29 mouse cellular contexts compared by ENCODE assay signal in the genomic region with DNA sequence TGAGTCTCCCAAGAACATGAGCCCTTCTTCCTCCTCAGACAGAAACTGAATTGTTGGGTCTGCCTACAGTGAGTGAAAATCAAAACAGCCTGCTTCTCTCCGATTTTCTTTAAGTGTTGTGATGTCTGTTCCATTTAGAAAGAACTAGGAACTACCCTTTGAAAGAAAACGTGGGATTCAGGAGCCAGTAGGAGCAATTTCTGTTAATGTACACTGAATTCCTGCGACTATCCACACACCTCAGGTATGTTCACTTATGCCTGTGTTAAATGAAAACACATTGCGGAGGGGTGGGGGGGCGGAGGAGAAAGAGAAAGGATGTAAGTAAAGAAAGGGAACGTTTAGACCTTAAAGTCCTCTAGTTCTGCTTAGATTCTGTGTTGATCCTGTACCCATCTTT.
DNase-seq lines count a peak whose midpoint lies in the region; ATAC-seq and TF ChIP-seq lines count a peak whose summit lies in the region.
"Had no signal": no experiment of that assay in that cellular context is flagged by ENCODE, and none has a peak within 500 bp of the region (broad histone marks: within the 10 kb centered on the region; RNA-seq: fewer than 3 reads in every experiment).

No protein-coding gene starts in this region.

- ATAC-seq in embryonic facial prominence, embryonic 11.5 days (replicated peaks; ENCODE audit: insufficient number of reproducible peaks, low FRiP score, low TSS enrichment, low read depth): no peak
- no peak for ATAC-seq in midbrain, embryonic 11.5 days (ENCODE audit: low FRiP score)
- no peak for ATAC-seq in midbrain, postnatal 0 days (ENCODE audit: low FRiP score)
- ATAC-seq: activated CD4-positive, CD25-positive, alpha-beta regulatory T cell, adult 4 months; CD4-positive, CD25-positive, alpha-beta regulatory T cell, adult 4 months; forebrain, embryonic 14.5 days; forebrain, embryonic 16.5 days; Patski had no signal

- H3K4me1 ChIP-seq in embryonic facial prominence, embryonic 11.5 days (ENCODE audit: control insufficient read depth, insufficient read depth, low read length): no peaks in the 10 kb centered on the region
- H3K4me1 ChIP-seq in embryonic facial prominence, embryonic 10.5 days: no peaks in the 10 kb centered on the region
- no peaks in the 10 kb centered on the region for H3K4me1 ChIP-seq in midbrain, embryonic 11.5 days (ENCODE audit: control insufficient read depth, insufficient read depth, low read length)
- H3K4me1 ChIP-seq in midbrain, postnatal 0 days (ENCODE audit: insufficient read depth, low read length): no peaks in the 10 kb centered on the region
- H3K4me1 ChIP-seq: embryonic facial prominence, embryonic 13.5 days; embryonic facial prominence, embryonic 15.5 days; forebrain, embryonic 10.5 days; forebrain, embryonic 12.5 days had no signal

- no peak overlapping the region for H3K27ac ChIP-seq in embryonic facial prominence, embryonic 11.5 days (replicated peaks; ENCODE audit: low read depth, low read length)
- H3K27ac ChIP-seq in embryonic facial prominence, embryonic 10.5 days (replicated peaks): no peak overlapping the region
- peak overlapping the region; percentile 42; the same call in 1 of the 2 replicates for H3K27ac ChIP-seq in left cerebral cortex, adult 2 months
- H3K27ac ChIP-seq in midbrain, embryonic 11.5 days (ENCODE audit: low read depth, low read length): no peak overlapping the region
- no peak overlapping the region for H3K27ac ChIP-seq in midbrain, postnatal 0 days (ENCODE audit: low read depth, low read length)
- H3K27ac ChIP-seq: embryonic facial prominence, embryonic 13.5 days; embryonic facial prominence, embryonic 15.5 days; forebrain, embryonic 10.5 days; forebrain, embryonic 12.5 days had no signal

- intact Hi-C loops in left cerebral cortex, adult 2 months (cut with DNase I): loop anchor here (10.0 kb wide), 1 partner anchor 612 kb away; no protein-coding TSS in a partner anchor
- intact Hi-C loops in left cerebral cortex, postnatal 14 days (cut with DNase I): no loop called here

- 58% methylated on average over 6 of the region's 6 CpGs for WGBS in embryonic facial prominence, embryonic 11.5 days
- WGBS in embryonic facial prominence, embryonic 10.5 days: 79% methylated on average over 6 of the region's 6 CpGs
- 89% methylated on average over 6 of the region's 6 CpGs for WGBS in midbrain, embryonic 11.5 days
- 87% methylated on average over 6 of the region's 6 CpGs for WGBS in midbrain, postnatal 0 days

- no peaks in the 10 kb centered on the region for H3K9me3 ChIP-seq in embryonic facial prominence, embryonic 11.5 days (replicated peaks; ENCODE audit: control insufficient read depth, low read length)
- H3K9me3 ChIP-seq in embryonic facial prominence, embryonic 10.5 days: no peaks in the 10 kb centered on the region
- no peaks in the 10 kb centered on the region for H3K9me3 ChIP-seq in midbrain, embryonic 11.5 days (ENCODE audit: control insufficient read depth, low read length)
- H3K9me3 ChIP-seq in midbrain, postnatal 0 days (ENCODE audit: low read length): no peaks in the 10 kb centered on the region
- H3K9me3 ChIP-seq: embryonic facial prominence, embryonic 13.5 days; embryonic facial prominence, embryonic 15.5 days; forebrain, embryonic 10.5 days; forebrain, embryonic 12.5 days; G1E had no signal

- H3K27me3 ChIP-seq in embryonic facial prominence, embryonic 11.5 days (ENCODE audit: control insufficient read depth, insufficient read depth, low read length): no peaks in the 10 kb centered on the region
- no peaks in the 10 kb centered on the region for H3K27me3 ChIP-seq in embryonic facial prominence, embryonic 10.5 days (replicated peaks; ENCODE audit: low read depth, poor library complexity, severe bottlenecking)
- no peaks in the 10 kb centered on the region for H3K27me3 ChIP-seq in midbrain, embryonic 11.5 days (ENCODE audit: control insufficient read depth, insufficient read depth, low read length)
- no peaks in the 10 kb centered on the region for H3K27me3 ChIP-seq in midbrain, postnatal 0 days (ENCODE audit: insufficient read depth, low read length)
- H3K27me3 ChIP-seq: CH12.LX; embryonic facial prominence, embryonic 13.5 days; embryonic facial prominence, embryonic 15.5 days; forebrain, embryonic 12.5 days; Patski had no signal

- no peaks in the 10 kb centered on the region for H3K36me3 ChIP-seq in embryonic facial prominence, embryonic 11.5 days (replicated peaks; ENCODE audit: control insufficient read depth, insufficient read depth, low read depth, low read length)
- H3K36me3 ChIP-seq in embryonic facial prominence, embryonic 10.5 days (replicated peaks): no peaks in the 10 kb centered on the region
- H3K36me3 ChIP-seq in midbrain, embryonic 11.5 days (ENCODE audit: control insufficient read depth, insufficient read depth, low read length): no peaks in the 10 kb centered on the region
- H3K36me3 ChIP-seq in midbrain, postnatal 0 days (ENCODE audit: insufficient read depth, low read length): no peaks in the 10 kb centered on the region
- H3K36me3 ChIP-seq: embryonic facial prominence, embryonic 13.5 days; embryonic facial prominence, embryonic 15.5 days; forebrain, embryonic 10.5 days; forebrain, embryonic 12.5 days; G1E had no signal

- DNase-seq in embryonic facial prominence, embryonic 11.5 days (ENCODE audit: low spot score): peak; percentile 27
- no peak for DNase-seq in embryonic facial prominence, embryonic 10.5 days (ENCODE audit: low spot score)
- no peak for DNase-seq in left cerebral cortex, adult 2 months (ENCODE audit: extremely low spot score in 1 of 2, low spot score in 2 of 2)
- DNase-seq in left cerebral cortex, postnatal 14 days (ENCODE audit: low spot score in 2 of 2): no peak
- peak; percentile 66 for DNase-seq in midbrain, embryonic 11.5 days (ENCODE audit: low spot score, missing footprints)
- no peak for DNase-seq in midbrain, postnatal 0 days (ENCODE audit: low spot score)
- DNase-seq in heart, adult 8-10 months (ENCODE audit: low spot score): no peak
- DNase-seq: adrenal gland, adult 8-10 months; adrenal gland, postnatal 14 days; adrenal gland, postnatal 36 days; B cell, adult 2 months; cerebellum, adult 11-12 months; cerebellum, adult 2 months; cerebellum, adult 9-10 months; cerebellum, postnatal 10 days; cerebellum, postnatal 25 days; embryo, embryonic 11 days had no signal

- H3K4me3 ChIP-seq in embryonic facial prominence, embryonic 11.5 days (ENCODE audit: low read depth, low read length): no peak overlapping the region
- no peak overlapping the region for H3K4me3 ChIP-seq in embryonic facial prominence, embryonic 10.5 days
- H3K4me3 ChIP-seq in left cerebral cortex, adult 2 months: peak overlapping the region; percentile 37
- H3K4me3 ChIP-seq in midbrain, embryonic 11.5 days (ENCODE audit: low read depth, low read length): no peak overlapping the region
- no peak overlapping the region for H3K4me3 ChIP-seq in midbrain, postnatal 0 days (ENCODE audit: low read depth, low read length)
- H3K4me3 ChIP-seq: embryonic facial prominence, embryonic 13.5 days; embryonic facial prominence, embryonic 15.5 days; erythroblast, embryonic 14.5 days; forebrain, embryonic 10.5 days; forebrain, embryonic 12.5 days had no signal

- no peak overlapping the region for H3K4me2 ChIP-seq in embryonic facial prominence, embryonic 11.5 days (ENCODE audit: low read depth, low read length)
- H3K4me2 ChIP-seq in midbrain, embryonic 11.5 days: no peak overlapping the region
- H3K4me2 ChIP-seq in midbrain, postnatal 0 days (ENCODE audit: low read depth, low read length, poor library complexity, severe bottlenecking): no peak overlapping the region
- H3K4me2 ChIP-seq: embryonic facial prominence, embryonic 13.5 days; embryonic facial prominence, embryonic 15.5 days; forebrain, embryonic 12.5 days had no signal

- no peak for TF ChIP-seq CTCF in left cerebral cortex, adult 2 months (IDR thresholded peaks at IDR 0.05)
- TF ChIP-seq CTCF in midbrain, postnatal 0 days (IDR thresholded peaks at IDR 0.05): no peak

- H3K9ac ChIP-seq in embryonic facial prominence, embryonic 11.5 days (replicated peaks; ENCODE audit: low read length): no peak overlapping the region
- H3K9ac ChIP-seq in midbrain, embryonic 11.5 days (ENCODE audit: low read length): no peak overlapping the region
- no peak overlapping the region for H3K9ac ChIP-seq in midbrain, postnatal 0 days (replicated peaks; ENCODE audit: low read length, poor library complexity, severe bottlenecking)
- H3K9ac ChIP-seq: embryonic facial prominence, embryonic 13.5 days; embryonic facial prominence, embryonic 15.5 days; forebrain, embryonic 12.5 days had no signal

Comparison
In these comparisons a context has a peak if more than half of its experiments do, and no peak if none do; other contexts are left out.
1. DNase-seq: peak in embryonic facial prominence, embryonic 11.5 days (single experiment) and midbrain, embryonic 11.5 days (single experiment); none in embryonic facial prominence, embryonic 10.5 days (single experiment), left cerebral cortex, adult 2 months (0 of 2), left cerebral cortex, postnatal 14 days (0 of 2), midbrain, postnatal 0 days (single experiment) and heart, adult 8-10 months (single experiment).